8 mouse cellular contexts compared by ENCODE assay signal in genomic region chr8:88621408-88621807, GRCm38 (mm10). TPM values are rescaled to one million over a fixed set of nuclear protein-coding genes. Genes with fewer than 3 reads are reported as not detected.
DNase-seq lines count a peak whose midpoint lies in the region; ATAC-seq lines count a peak whose summit lies in the region.

No protein-coding gene starts in this region.

- H3K27me3 ChIP-seq in hindbrain, embryonic 16.5 days (replicated peaks; ENCODE audit: control insufficient read depth, insufficient read depth, low read length) = peaks cover 3% of the 10 kb centered on the region; the same call in 1 of the 2 replicates

- H3K9me3 ChIP-seq in hindbrain, embryonic 16.5 days (ENCODE audit: control insufficient read depth, low read length) = no peaks in the 10 kb centered on the region

- DNase-seq in NIH3T3 (ENCODE audit: low read depth) = peak; percentile 76
- DNase-seq in c-Kit-positive CD71-negative TER-119-negative erythroid progenitor cells, embryonic 14.5 days (ENCODE audit: low read depth) = peak; percentile 56
- peak; percentile 67 for DNase-seq in forelimb bud, embryonic 11.5 days (ENCODE audit: low read depth, low spot score)
- DNase-seq in layer of hippocampus, postnatal 14 days (ENCODE audit: low spot score in 2 of 2) = peak; percentile 80 to 84
- DNase-seq in right cerebral cortex, postnatal 36 days (ENCODE audit: low spot score in 2 of 2) = peak; percentile 53 to 62

- WGBS in hindbrain, embryonic 16.5 days = under 1% methylated on average over 8 of the region's 8 CpGs

- no peak overlapping the region for H3K27ac ChIP-seq in hindbrain, embryonic 16.5 days (ENCODE audit: low read depth, low read length)

- H3K9ac ChIP-seq in hindbrain, embryonic 16.5 days (ENCODE audit: low read depth, low read length) = no peak overlapping the region

- H3K4me2 ChIP-seq in hindbrain, embryonic 16.5 days (ENCODE audit: low read length) = no peak overlapping the region

- H3K4me3 ChIP-seq in hindbrain, embryonic 16.5 days (ENCODE audit: low read length) = no peak overlapping the region

- peak; percentile 45; the same call in 1 of the 2 replicates for ATAC-seq in hindbrain, embryonic 16.5 days
- peak; percentile 86 for ATAC-seq in megakaryocyte progenitor cell, adult 5-6 weeks (replicated peaks; ENCODE audit: poor library complexity)
- ATAC-seq in erythroid progenitor cell, adult 5-6 weeks (replicated peaks; ENCODE audit: low FRiP score, poor library complexity, severe bottlenecking) = no peak

- no peaks in the 10 kb centered on the region for H3K36me3 ChIP-seq in hindbrain, embryonic 16.5 days (ENCODE audit: control insufficient read depth, insufficient read depth, low read length)

- H3K4me1 ChIP-seq in hindbrain, embryonic 16.5 days (ENCODE audit: control insufficient read depth, insufficient read depth, low read depth, low read length) = peaks cover 3% of the 10 kb centered on the region; the same call in 1 of the 2 replicates

RNA-seq across cellular contexts. Expression of gene Snx20, which starts 14.5 kb away (rescaled TPM):
- 1.1 TPM in 2 replicates for polyA plus RNA-seq in hindbrain, embryonic 16.5 days (2015; fragmentation: Nextera tagmentation; extraction: Ambion mirVana)
- total RNA-seq in layer of hippocampus, postnatal 14 days (2021) = 1 to 10 TPM; 2.1 to 2.2 TPM
- total RNA-seq in megakaryocyte progenitor cell, adult 5-6 weeks (2015) = 14.2 and 17.2 TPM in 2 replicates
- 12.5 and 18.7 TPM in 2 replicates for total RNA-seq in megakaryocyte progenitor cell, adult 5-6 weeks (2017)
- 15.5 and 21.8 TPM in 2 replicates for total RNA-seq in erythroid progenitor cell, adult 5-6 weeks (2015; ENCODE audit: low replicate concordance)
- 1.7 and 4.2 TPM in 2 replicates for total RNA-seq in erythroid progenitor cell, adult 5-6 weeks (2017; ENCODE audit: low replicate concordance)

RNA-seq across cellular contexts. Expression of gene Nod2, which starts 25.7 kb away (rescaled TPM):
- 0.17 and 0.20 TPM in 2 replicates for polyA plus RNA-seq in hindbrain, embryonic 16.5 days (2015; fragmentation: Nextera tagmentation; extraction: Ambion mirVana)
- under 1 TPM; 0.37 to 0.60 TPM for total RNA-seq in layer of hippocampus, postnatal 14 days (2021)
- 0.05 and 0.52 TPM in 2 replicates for total RNA-seq in megakaryocyte progenitor cell, adult 5-6 weeks (2015)
- 0.17 and 0.34 TPM in 2 replicates for total RNA-seq in megakaryocyte progenitor cell, adult 5-6 weeks (2017)
- 4.0 TPM in 1 of 2 replicates, not detected in the other for total RNA-seq in erythroid progenitor cell, adult 5-6 weeks (2015; ENCODE audit: low replicate concordance)
- total RNA-seq in erythroid progenitor cell, adult 5-6 weeks (2017; ENCODE audit: low replicate concordance) = 0.26 and 0.53 TPM in 2 replicates
